Mouse (Mus musculus) MEL (cell line): ENCODE measurements around the gene Snrpc. TPM values are rescaled to one million over a fixed set of nuclear protein-coding genes. Genes with fewer than 3 reads are reported as not detected.

Source experiments
- DNase-seq: peaks from one replicate; pipeline ENCODE4 v3.0.0; 2011; ENCODE audit warnings: low read depth, low spot score
- H3K27ac ChIP-seq: 2 replicates; pipeline ENCODE4 v1.5.1; 2012; ENCODE audit warnings: low read depth, mild to moderate bottlenecking, control low read depth, low read length, moderate library complexity; ENCODE audit not compliant: control insufficient read depth
- H3K27me3 ChIP-seq, 2 experiments: fragments of 150-350 bp in 1 of 2; sonication (generic) in 1 of 2; 2 replicates each; pipeline ENCODE4 v1.6.1; 2012; ENCODE audit warnings: low read length in 2 of 2, mild to moderate bottlenecking in 2 of 2, improper control_type of control experiment in 1 of 2, moderate library complexity in 1 of 2; ENCODE audit not compliant: insufficient read depth in 2 of 2, control insufficient read depth in 1 of 2
- H3K36me3 ChIP-seq, 2 experiments: 2 replicates each; pipeline ENCODE4 v1.6.1; 2012 to 2014; ENCODE audit warnings: low read length in 2 of 2, improper control_type of control experiment in 1 of 2, inconsistent platforms in 1 of 2, mild to moderate bottlenecking in 1 of 2; ENCODE audit not compliant: insufficient read depth in 2 of 2, control insufficient read depth in 1 of 2
- H3K4me1 ChIP-seq, 2 experiments: fragments of 150-350 bp in 1 of 2; sonication (generic) in 1 of 2; 2 replicates each; pipeline ENCODE4 v1.6.1; 2012; ENCODE audit warnings: low read length in 2 of 2, improper control_type of control experiment in 1 of 2, mild to moderate bottlenecking in 1 of 2; ENCODE audit not compliant: insufficient read depth in 2 of 2, control insufficient read depth in 1 of 2
- H3K4me3 ChIP-seq, 2 experiments: fragments of 150-350 bp in 1 of 2; sonication (generic) in 1 of 2; 2 replicates each; pipeline ENCODE4 v1.5.1; 2012; ENCODE audit warnings: low read depth in 2 of 2, low read length in 2 of 2, mild to moderate bottlenecking in 2 of 2, moderate library complexity in 2 of 2, control low read depth in 1 of 2, improper control_type of control experiment in 1 of 2; ENCODE audit not compliant: control insufficient read depth in 1 of 2, insufficient read depth in 1 of 2
- H3K79me2 ChIP-seq: 2 replicates; pipeline ENCODE4 v1.6.1; 2012; ENCODE audit warnings: mild to moderate bottlenecking, low read length, moderate library complexity; ENCODE audit not compliant: control insufficient read depth, poor library complexity, insufficient read depth
- H3K9ac ChIP-seq: 2 replicates; pipeline ENCODE4 v1.6.1; 2012; ENCODE audit warnings: low read depth, mild to moderate bottlenecking, control low read depth, low read length, moderate library complexity; ENCODE audit not compliant: control insufficient read depth, poor library complexity, severe bottlenecking
- H3K9me3 ChIP-seq: fragments of 150-350 bp; sonication (generic); replicated peaks from 2 replicates; pipeline ENCODE4 v1.6.1; 2012; ENCODE audit warnings: mild to moderate bottlenecking, low read length, improper control_type of control experiment, moderate library complexity; ENCODE audit not compliant: insufficient read depth
- CHD1 ChIP-seq: IDR thresholded peaks from 2 replicates; pipeline ENCODE4 v1.6.1; 2012; ENCODE audit warnings: low read depth, mild to moderate bottlenecking, inconsistent platforms, low read length, improper control_type of control experiment
- CHD2 ChIP-seq: IDR thresholded peaks from 2 replicates; pipeline ENCODE4 v1.6.1; 2011; ENCODE audit warnings: low read length, improper control_type of control experiment
- CTCF ChIP-seq, 3 experiments: IDR thresholded peaks in 2 of 3; conservative IDR thresholded peaks in 1 of 3; 2 replicates each; pipeline ENCODE4 v1.5.1; 2011 to 2012; ENCODE audit warnings: low read length in 3 of 3, low read depth in 2 of 3, mild to moderate bottlenecking in 2 of 3, improper control_type of control experiment in 1 of 3, inconsistent platforms in 1 of 3, mixed read lengths in 1 of 3, moderate library complexity in 1 of 3; ENCODE audit not compliant: control insufficient read depth in 1 of 3, insufficient read depth in 1 of 3, poor library complexity in 1 of 3, severe bottlenecking in 1 of 3
- E2F4 ChIP-seq: IDR thresholded peaks from 2 replicates; pipeline ENCODE4 v1.6.1; 2011; ENCODE audit warnings: low read depth, low read length, improper control_type of control experiment, borderline replicate concordance
- ELF1 ChIP-seq: IDR thresholded peaks from 2 replicates; pipeline ENCODE4 v1.6.1; 2014; ENCODE audit warnings: low read depth, mild to moderate bottlenecking, inconsistent platforms, low read length, improper control_type of control experiment, moderate library complexity
- ETS1 ChIP-seq: IDR thresholded peaks from 2 replicates; pipeline ENCODE4 v1.6.1; 2012; ENCODE audit warnings: low read depth, mild to moderate bottlenecking, inconsistent platforms, low read length, improper control_type of control experiment, moderate library complexity
- GATA1 ChIP-seq: IDR thresholded peaks from 2 replicates; pipeline ENCODE4 v1.6.1; 2011; ENCODE audit warnings: low read depth, low read length, improper control_type of control experiment
- MAFK ChIP-seq: IDR thresholded peaks from 2 replicates; pipeline ENCODE4 v1.6.1; 2011; ENCODE audit warnings: low read depth, mild to moderate bottlenecking, low read length, improper control_type of control experiment, borderline replicate concordance
- MAX ChIP-seq: IDR thresholded peaks from 2 replicates; pipeline ENCODE4 v1.6.1; 2011; ENCODE audit warnings: low read length, improper control_type of control experiment
- MEF2A ChIP-seq: IDR thresholded peaks from 2 replicates; pipeline ENCODE4 v1.6.1; 2014; ENCODE audit warnings: low read depth, mild to moderate bottlenecking, inconsistent platforms, low read length, improper control_type of control experiment; ENCODE audit not compliant: poor library complexity, insufficient replicate concordance, severe bottlenecking; ENCODE audit errors: extremely low read depth
- POLR2A ChIP-seq, 2 experiments: IDR thresholded peaks; 2 replicates each; pipeline ENCODE4 v1.6.1; 2011 to 2012; ENCODE audit warnings: low read length in 2 of 2, mild to moderate bottlenecking in 2 of 2, control low read depth in 1 of 2, improper control_type of control experiment in 1 of 2, low read depth in 1 of 2, moderate library complexity in 1 of 2; ENCODE audit not compliant: control insufficient read depth in 1 of 2, insufficient read depth in 1 of 2, poor library complexity in 1 of 2
- RAD21 ChIP-seq: IDR thresholded peaks from 2 replicates; pipeline ENCODE4 v1.6.1; 2011; ENCODE audit warnings: mild to moderate bottlenecking, low read depth, low read length, improper control_type of control experiment
- RCOR1 ChIP-seq: IDR thresholded peaks from 2 replicates; pipeline ENCODE4 v1.6.1; 2012; ENCODE audit warnings: low read depth, mild to moderate bottlenecking, inconsistent platforms, low read length, improper control_type of control experiment
- USF2 ChIP-seq, 2 experiments: IDR thresholded peaks; 2 replicates each; pipeline ENCODE4 v1.6.1; 2011 to 2012; ENCODE audit warnings: improper control_type of control experiment in 2 of 2, low read length in 2 of 2, borderline replicate concordance in 1 of 2, inconsistent platforms in 1 of 2, low read depth in 1 of 2, mild to moderate bottlenecking in 1 of 2; ENCODE audit not compliant: insufficient read depth in 1 of 2
- ZMIZ1 ChIP-seq: IDR thresholded peaks from 2 replicates; pipeline ENCODE4 v1.6.1; 2012; ENCODE audit warnings: low read depth, mild to moderate bottlenecking, inconsistent platforms, low read length, improper control_type of control experiment, moderate library complexity
- ZNF384 ChIP-seq: IDR thresholded peaks from 2 replicates; pipeline ENCODE4 v1.6.1; 2012; ENCODE audit warnings: low read depth, mild to moderate bottlenecking, inconsistent platforms, low read length, improper control_type of control experiment
- polyA plus RNA-seq, 2 experiments: library from polyadenylated mRNA; stranded (reverse) in 1 of 2; unstranded in 1 of 2; fragments of >175 nt in 1 of 2; fragments of >200 nt in 1 of 2; gene quantifications; 2 replicates each; pipeline versions ENCODE4 v1.2.1 to v1.2.4; 2012; ENCODE audit warnings: low replicate concordance in 2 of 2, low read depth in 1 of 2; ENCODE audit not compliant: insufficient read length in 2 of 2, insufficient read depth in 1 of 2, missing spikeins in 1 of 2
- total RNA-seq: library from RNA; depleted of rRNA; stranded (reverse); fragments of 300-350 nt; gene quantifications from 2 replicates; pipeline ENCODE4 v1.2.3, GENCODE M21; 2012

Snrpc gene
- total and polyA plus RNA-seq, 3 experiments: 217 to 227 TPM; not detected in 1

DNA sequence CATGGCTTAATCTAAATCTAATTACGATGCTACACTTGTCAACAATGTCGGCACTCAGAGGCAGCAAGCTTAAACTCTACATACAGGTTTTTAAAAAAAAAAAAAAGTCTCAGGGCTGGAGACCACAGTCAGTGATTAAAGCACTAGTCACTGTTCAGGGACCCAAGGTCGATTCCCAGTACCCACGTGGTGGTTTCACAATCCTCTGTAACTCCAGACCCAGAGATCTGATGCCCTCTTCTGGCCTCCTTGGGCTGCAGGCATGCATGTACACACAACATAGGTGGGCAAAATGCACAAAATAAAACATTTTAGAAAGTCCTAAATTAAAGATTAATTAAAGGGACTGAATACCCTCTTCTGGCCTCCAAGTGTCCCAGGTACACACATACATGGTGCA, 34.2 kb upstream of the Snrpc start:
- Histone ChIP-seq H3K36me3 (peaks cover 8 to 17% of the 10 kb centered on the region in 2 experiments), H3K4me1 (peaks cover 2 to 12% of the 10 kb centered on the region in 2 experiments; a peak in 2 of 4 replicates), H3K4me3 (no peak overlapping the region), H3K27me3 (no peaks in the 10 kb centered on the region), H3K27ac (no peak overlapping the region), H3K9ac (no peak overlapping the region), H3K9me3 (no peaks in the 10 kb centered on the region), H3K79me2 (peaks cover 89% of the 10 kb centered on the region)
- no peak for DNase-seq
- TF ChIP-seq RAD21: no peak
- TF ChIP-seq ELF1: no peak
- TF ChIP-seq USF2 (IDR thresholded peaks at IDR 0.05; ENCODE audit: borderline replicate concordance in 1 of 2, insufficient read depth in 1 of 2, low read depth in 1 of 2, low read length in 2 of 2): no peak

DNA sequence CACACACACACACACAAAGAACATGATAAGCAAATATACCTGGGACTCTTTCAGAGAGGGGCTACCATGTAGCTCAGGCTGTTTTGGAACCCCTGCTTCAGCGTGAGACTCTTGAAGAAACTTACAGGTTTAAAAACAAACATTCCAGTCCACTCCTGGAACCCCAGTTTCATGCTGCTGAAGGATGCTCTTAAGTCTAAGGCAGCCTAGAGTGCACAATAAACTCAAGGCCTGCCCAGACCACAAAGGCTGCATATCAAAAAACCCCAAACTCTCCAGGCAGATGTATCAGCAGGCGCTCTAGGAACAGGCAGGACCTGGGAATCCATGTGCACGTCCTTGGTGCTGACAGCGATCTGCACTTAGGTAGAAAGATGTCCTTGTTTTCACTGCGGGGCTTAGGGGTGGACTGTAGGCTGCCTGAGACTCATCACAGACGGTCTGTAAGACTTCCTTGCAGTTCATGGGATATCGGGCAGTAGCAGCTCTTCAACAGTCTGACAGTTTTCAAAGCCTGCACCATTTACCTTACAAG, 33.7 kb upstream of the Snrpc start:
- H3K9me3 ChIP-seq: no peaks in the 10 kb centered on the region
- no peak for DNase-seq
- H3K36me3 ChIP-seq: peaks cover 8 to 17% of the 10 kb centered on the region in 2 experiments
- no peak overlapping the region for H3K27ac ChIP-seq
- peaks cover 87% of the 10 kb centered on the region for H3K79me2 ChIP-seq
- no peak overlapping the region for H3K9ac ChIP-seq
- no peaks in the 10 kb centered on the region for H3K27me3 ChIP-seq
- no peak for TF ChIP-seq MAFK
- TF ChIP-seq POLR2A (IDR thresholded peaks at IDR 0.05; ENCODE audit: control insufficient read depth in 1 of 2, insufficient read depth in 1 of 2, low read depth in 1 of 2, low read length in 2 of 2, poor library complexity in 1 of 2): no peak
- no peak for TF ChIP-seq CTCF (IDR thresholded peaks at IDR 0.05 in 2 of 3, conservative IDR thresholded peaks at IDR 0.05 in 1 of 3; ENCODE audit: control insufficient read depth in 1 of 3, insufficient read depth in 1 of 3, low read depth in 2 of 3, low read length in 3 of 3, poor library complexity in 1 of 3, severe bottlenecking in 1 of 3)
- TF ChIP-seq MEF2A: no peak
- no peak for TF ChIP-seq CHD1
- no peak for TF ChIP-seq ZNF384
- TF ChIP-seq ETS1: no peak
- TF ChIP-seq E2F4: no peak
- TF ChIP-seq RCOR1: no peak
- no peak for TF ChIP-seq ZMIZ1
- no peak for TF ChIP-seq MAX
- no peak for TF ChIP-seq CHD2
- no peak for TF ChIP-seq GATA1
- TF ChIP-seq, all 39 proteins: peak for 0
- Histone ChIP-seq H3K4me1 (peaks cover 2 to 12% of the 10 kb centered on the region in 2 experiments; a peak in 2 of 4 replicates), H3K4me3 (no peak overlapping the region)
